Mouse (Mus musculus): ENCODE results near the gene Stx7.

DNA sequence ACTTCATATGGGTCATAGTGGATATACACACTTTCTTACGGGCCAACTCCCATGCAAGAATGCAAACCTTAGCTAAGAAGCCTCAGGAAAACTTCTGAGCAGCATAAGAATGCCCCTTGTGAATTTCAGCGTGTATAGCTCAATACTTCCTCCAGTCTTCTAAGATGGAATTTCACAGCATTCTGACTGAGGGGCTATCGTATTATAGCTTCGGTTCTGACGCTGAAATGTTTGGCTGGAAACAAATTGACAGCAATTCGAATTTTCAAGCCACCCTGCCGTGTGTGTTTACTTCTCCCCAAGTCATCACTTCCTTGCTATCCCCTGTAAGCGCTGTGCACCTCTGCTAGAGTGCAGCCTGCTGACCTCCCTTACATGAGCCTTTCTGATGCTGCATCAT is 75.5 kb downstream of the Stx7 start:
- TF ChIP-seq GATA1 (IDR thresholded peaks at IDR 0.05; ENCODE audit: low read length) (no peak), TAL1 (IDR thresholded peaks at IDR 0.05; ENCODE audit: low read length) (no peak)

Measured in erythroblast, embryonic 14.5 days (primary cell).